Mouse (Mus musculus): ENCODE measurements around the gene Crtc3. TPM values are rescaled to one million over a fixed set of nuclear protein-coding genes. Genes with fewer than 3 reads are reported as not detected.

Gene Crtc3
- polyA plus RNA-seq (2014; fragmentation: Nextera tagmentation; extraction: Ambion mirVana) = 21.1 and 27.3 TPM in 2 replicates

DNA sequence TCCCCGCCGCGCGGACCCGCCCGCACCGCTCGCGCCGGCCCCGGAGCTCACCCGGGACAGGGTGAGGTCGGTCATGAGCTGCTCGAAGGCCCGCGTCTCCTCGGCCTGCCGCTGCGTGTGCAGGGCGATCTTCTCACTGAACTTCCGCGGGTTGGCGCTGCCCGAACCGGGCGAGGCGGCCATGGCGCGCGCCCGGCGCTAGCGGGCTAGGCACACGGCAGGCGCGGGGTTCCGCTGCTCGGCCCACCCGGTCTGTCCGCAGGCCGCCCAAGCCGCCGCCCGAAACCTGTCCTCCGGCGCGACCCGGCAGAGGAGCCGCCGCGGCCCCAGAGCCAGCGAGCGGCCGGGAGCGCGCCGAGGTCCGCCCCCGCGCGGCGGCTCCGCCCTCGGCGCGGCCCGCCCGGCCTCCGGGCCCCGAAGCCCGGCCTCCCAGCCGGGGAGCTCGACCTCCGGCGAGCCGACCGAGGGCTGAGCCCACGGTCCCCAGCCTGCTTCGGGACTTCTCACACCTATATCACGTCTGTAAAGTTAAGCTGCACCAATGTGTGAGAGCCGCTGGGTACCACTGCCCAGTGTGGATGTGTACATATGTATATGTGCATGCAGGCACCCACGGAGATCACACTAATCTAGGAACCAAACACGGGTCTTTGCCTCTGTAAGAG is at the start of gene Crtc3:
Crtc3 (minus strand) TSS at position 322 of the 665 bp plus-strand sequence.
- peak within 1 kb of the TSS; percentile 88 for H3K4me2 ChIP-seq (replicated peaks; ENCODE audit: low read depth, low read length)
- peak within 1 kb of the TSS; percentile 95 for H3K27ac ChIP-seq (ENCODE audit: low read depth, low read length)
- H3K4me1 ChIP-seq (ENCODE audit: control insufficient read depth, insufficient read depth, low read length) = peaks cover 7% of the 10 kb centered on the region
- peak; percentile 83 for ATAC-seq (ENCODE audit: low FRiP score, low TSS enrichment)
- no peaks in the 10 kb centered on the region for H3K9me3 ChIP-seq (ENCODE audit: control insufficient read depth, low read length)
- H3K36me3 ChIP-seq (ENCODE audit: control insufficient read depth, insufficient read depth, low read length) = no peaks in the 10 kb centered on the region
- peak within 1 kb of the TSS; percentile 84 for H3K4me3 ChIP-seq (ENCODE audit: low read length)
- peak within 1 kb of the TSS; percentile 95 for H3K9ac ChIP-seq (ENCODE audit: low read depth, low read length)
- H3K27me3 ChIP-seq (ENCODE audit: control insufficient read depth, insufficient read depth, low read length) = no peaks in the 10 kb centered on the region
- under 1% methylated on average over 71 of the region's 83 CpGs for WGBS

DNA sequence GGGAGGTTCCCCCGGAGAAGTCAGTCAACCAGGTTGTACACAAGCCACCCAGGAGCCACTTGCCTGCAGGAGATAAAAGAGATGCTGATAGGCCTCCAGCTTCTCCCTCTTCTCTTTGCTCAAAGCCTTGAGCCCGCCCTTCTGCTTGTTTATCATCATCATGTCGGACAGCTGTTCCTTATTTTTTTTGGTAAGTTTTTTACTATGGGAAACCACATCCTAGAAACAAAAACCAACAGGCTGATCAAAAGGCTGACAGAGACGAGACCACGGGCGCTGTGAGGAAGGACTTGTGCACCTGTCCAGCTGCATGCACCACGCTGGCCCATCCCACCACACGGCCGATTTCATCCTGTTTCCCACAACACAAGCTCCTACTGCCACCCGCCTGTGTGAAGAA is 47.5 kb upstream of the Crtc3 start:
- no peak overlapping the region for H3K4me3 ChIP-seq (ENCODE audit: low read length)
- no peaks in the 10 kb centered on the region for H3K27me3 ChIP-seq (ENCODE audit: control insufficient read depth, insufficient read depth, low read length)
- no peak for ATAC-seq (ENCODE audit: low FRiP score, low TSS enrichment)
- H3K36me3 ChIP-seq (ENCODE audit: control insufficient read depth, insufficient read depth, low read length) = peaks cover 93% of the 10 kb centered on the region
- H3K4me1 ChIP-seq (ENCODE audit: control insufficient read depth, insufficient read depth, low read length) = no peaks in the 10 kb centered on the region
- H3K4me2 ChIP-seq (replicated peaks; ENCODE audit: low read depth, low read length) = no peak overlapping the region
- H3K9me3 ChIP-seq (ENCODE audit: control insufficient read depth, low read length) = no peaks in the 10 kb centered on the region
- no peak overlapping the region for H3K9ac ChIP-seq (ENCODE audit: low read depth, low read length)
- WGBS = 80% methylated on average over 10 of the region's 10 CpGs
- H3K27ac ChIP-seq (ENCODE audit: low read depth, low read length) = no peak overlapping the region

DNA sequence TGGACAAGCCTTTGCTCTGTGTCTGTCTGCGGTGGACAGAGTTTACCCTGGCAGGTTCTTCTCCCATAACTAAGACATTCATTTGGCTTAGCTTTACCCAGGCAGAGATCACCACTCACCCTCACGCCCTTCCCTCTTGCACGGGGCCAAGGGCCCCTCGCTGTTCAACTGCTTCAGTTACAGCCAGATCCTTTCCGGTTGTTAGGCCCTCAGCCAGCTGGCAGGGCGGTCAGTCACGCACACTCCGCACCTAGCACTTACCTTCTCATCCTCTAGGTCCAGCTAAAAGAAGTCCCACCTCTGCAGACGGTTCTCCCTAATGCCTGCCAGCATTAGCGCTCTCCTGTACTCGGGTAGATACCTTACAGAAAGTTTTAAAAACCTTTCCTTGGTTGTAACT is 44.3 kb upstream of the Crtc3 start:
- ATAC-seq (ENCODE audit: low FRiP score, low TSS enrichment) = no peak
- Histone ChIP-seq H3K36me3 (ENCODE audit: control insufficient read depth, insufficient read depth, low read length) (peaks cover 83% of the 10 kb centered on the region), H3K27me3 (ENCODE audit: control insufficient read depth, insufficient read depth, low read length) (no peaks in the 10 kb centered on the region), H3K9me3 (ENCODE audit: control insufficient read depth, low read length) (no peaks in the 10 kb centered on the region), H3K4me3 (ENCODE audit: low read length) (no peak overlapping the region), H3K4me1 (ENCODE audit: control insufficient read depth, insufficient read depth, low read length) (no peaks in the 10 kb centered on the region), H3K4me2 (replicated peaks; ENCODE audit: low read depth, low read length) (no peak overlapping the region), H3K9ac (ENCODE audit: low read depth, low read length) (no peak overlapping the region), H3K27ac (ENCODE audit: low read depth, low read length) (no peak overlapping the region)
- WGBS = 72% methylated on average over 11 of the region's 11 CpGs

DNA sequence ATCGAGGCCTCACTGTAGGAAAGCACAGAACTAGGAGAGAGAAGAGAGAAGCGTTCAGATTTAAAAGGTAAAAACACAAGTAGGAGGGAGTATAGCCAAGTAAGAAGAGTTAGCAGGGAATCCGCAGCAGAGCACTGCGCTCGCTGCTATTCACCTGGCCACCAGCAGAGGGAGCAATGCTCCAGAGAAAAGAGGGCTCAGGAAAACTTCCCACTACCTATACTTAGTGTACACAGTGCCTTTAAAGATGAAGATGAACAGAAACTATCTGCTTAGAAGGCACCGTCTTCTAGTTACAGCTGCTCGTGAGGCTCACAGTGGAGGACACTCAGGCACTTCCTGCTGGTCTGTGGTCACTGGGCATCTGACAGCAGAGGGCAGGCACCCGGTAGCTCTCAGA is 41.0 kb upstream of the Crtc3 start:
- H3K9ac ChIP-seq (ENCODE audit: low read depth, low read length) = no peak overlapping the region
- H3K36me3 ChIP-seq (ENCODE audit: control insufficient read depth, insufficient read depth, low read length) = peaks cover 86% of the 10 kb centered on the region
- 0 out of 2 replicates have a peak, but pooled peaks have one; percentile 36 for ATAC-seq (ENCODE audit: low FRiP score, low TSS enrichment)
- H3K27ac ChIP-seq (ENCODE audit: low read depth, low read length) = no peak overlapping the region
- H3K9me3 ChIP-seq (ENCODE audit: control insufficient read depth, low read length) = no peaks in the 10 kb centered on the region
- H3K27me3 ChIP-seq (ENCODE audit: control insufficient read depth, insufficient read depth, low read length) = no peaks in the 10 kb centered on the region
- no peak overlapping the region for H3K4me2 ChIP-seq (replicated peaks; ENCODE audit: low read depth, low read length)
- no peaks in the 10 kb centered on the region for H3K4me1 ChIP-seq (ENCODE audit: control insufficient read depth, insufficient read depth, low read length)
- H3K4me3 ChIP-seq (ENCODE audit: low read length) = no peak overlapping the region
- WGBS = 31% methylated on average over 8 of the region's 8 CpGs

DNA sequence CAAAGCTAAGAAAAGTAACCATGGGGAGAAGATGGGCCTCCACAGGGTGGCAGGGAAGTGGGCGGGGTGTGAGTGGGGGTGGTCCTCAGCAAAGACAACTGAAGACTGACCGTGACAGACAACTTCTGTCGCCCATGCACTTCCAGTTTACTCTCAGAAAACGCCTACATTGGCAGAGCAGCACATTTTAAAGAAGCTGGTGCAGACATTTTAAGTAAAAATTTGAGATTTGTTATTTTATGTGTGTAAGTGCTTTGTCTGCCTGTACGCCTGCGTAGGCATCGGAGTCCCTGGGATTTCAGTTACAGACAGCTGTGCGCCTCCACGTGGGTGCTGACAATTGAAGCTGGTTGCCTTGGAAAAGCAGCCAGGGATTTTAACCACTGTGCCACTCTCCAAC is 32.4 kb upstream of the Crtc3 start:
- ATAC-seq (ENCODE audit: low FRiP score, low TSS enrichment) = no peak
- Histone ChIP-seq H3K4me1 (ENCODE audit: control insufficient read depth, insufficient read depth, low read length) (no peaks in the 10 kb centered on the region), H3K27ac (ENCODE audit: low read depth, low read length) (no peak overlapping the region), H3K4me3 (ENCODE audit: low read length) (no peak overlapping the region), H3K4me2 (replicated peaks; ENCODE audit: low read depth, low read length) (no peak overlapping the region), H3K9ac (ENCODE audit: low read depth, low read length) (no peak overlapping the region), H3K9me3 (ENCODE audit: control insufficient read depth, low read length) (no peaks in the 10 kb centered on the region), H3K27me3 (ENCODE audit: control insufficient read depth, insufficient read depth, low read length) (no peaks in the 10 kb centered on the region), H3K36me3 (ENCODE audit: control insufficient read depth, insufficient read depth, low read length) (peaks cover 92% of the 10 kb centered on the region)
- 41% methylated on average over 9 of the region's 9 CpGs for WGBS

DNA sequence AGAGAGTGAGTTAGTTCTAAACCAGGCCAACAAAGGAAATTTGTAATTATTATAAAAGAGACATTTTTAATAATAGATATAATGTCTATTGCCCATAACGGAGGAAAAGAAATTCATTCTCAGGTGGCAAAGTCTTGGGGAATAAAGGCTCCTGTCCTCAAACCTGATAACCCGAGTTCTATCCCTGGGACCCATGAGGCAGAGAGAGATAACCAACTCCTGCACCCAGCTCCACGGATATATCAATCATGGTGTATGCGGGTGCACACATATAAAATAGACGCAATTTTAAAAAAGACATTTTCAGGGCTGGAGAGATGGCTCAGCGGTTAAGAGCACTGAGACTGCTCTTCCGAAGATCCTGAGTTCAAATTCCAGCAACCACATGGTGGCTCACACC is 30.9 kb upstream of the Crtc3 start:
- no peak for ATAC-seq (ENCODE audit: low FRiP score, low TSS enrichment)
- H3K9ac ChIP-seq (ENCODE audit: low read depth, low read length) = no peak overlapping the region
- H3K27ac ChIP-seq (ENCODE audit: low read depth, low read length) = no peak overlapping the region
- H3K9me3 ChIP-seq (ENCODE audit: control insufficient read depth, low read length) = no peaks in the 10 kb centered on the region
- 97% methylated on average over 7 of the region's 7 CpGs for WGBS
- no peaks in the 10 kb centered on the region for H3K27me3 ChIP-seq (ENCODE audit: control insufficient read depth, insufficient read depth, low read length)
- no peak overlapping the region for H3K4me2 ChIP-seq (replicated peaks; ENCODE audit: low read depth, low read length)
- H3K4me1 ChIP-seq (ENCODE audit: control insufficient read depth, insufficient read depth, low read length) = no peaks in the 10 kb centered on the region
- peaks cover 90% of the 10 kb centered on the region for H3K36me3 ChIP-seq (ENCODE audit: control insufficient read depth, insufficient read depth, low read length)
- H3K4me3 ChIP-seq (ENCODE audit: low read length) = no peak overlapping the region

DNA sequence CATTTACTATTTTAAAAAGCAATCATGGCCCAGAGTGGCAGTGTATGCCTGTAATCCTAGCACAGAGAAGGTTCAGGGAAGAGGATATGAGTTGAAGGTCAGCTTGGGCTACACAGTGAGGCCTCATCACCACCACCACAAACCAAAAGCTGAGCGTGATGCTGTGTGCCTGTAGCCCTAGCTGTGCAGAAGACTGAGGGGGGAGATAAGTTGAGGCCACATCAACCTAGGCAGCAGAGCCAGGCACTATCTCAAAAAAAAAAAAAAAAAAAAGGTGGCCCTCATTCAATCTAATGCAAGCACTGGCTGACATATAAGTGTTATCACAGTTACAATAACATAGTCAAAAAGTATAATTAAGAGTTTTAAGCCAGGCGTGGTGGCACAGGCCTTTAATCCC is 30.4 kb upstream of the Crtc3 start:
- H3K4me1 ChIP-seq (ENCODE audit: control insufficient read depth, insufficient read depth, low read length) = no peaks in the 10 kb centered on the region
- 91% methylated on average over 2 of the region's 2 CpGs for WGBS
- ATAC-seq (ENCODE audit: low FRiP score, low TSS enrichment) = no peak
- no peak overlapping the region for H3K9ac ChIP-seq (ENCODE audit: low read depth, low read length)
- H3K4me3 ChIP-seq (ENCODE audit: low read length) = no peak overlapping the region
- no peak overlapping the region for H3K4me2 ChIP-seq (replicated peaks; ENCODE audit: low read depth, low read length)
- H3K27ac ChIP-seq (ENCODE audit: low read depth, low read length) = no peak overlapping the region
- no peaks in the 10 kb centered on the region for H3K9me3 ChIP-seq (ENCODE audit: control insufficient read depth, low read length)
- peaks cover 87% of the 10 kb centered on the region for H3K36me3 ChIP-seq (ENCODE audit: control insufficient read depth, insufficient read depth, low read length)
- H3K27me3 ChIP-seq (ENCODE audit: control insufficient read depth, insufficient read depth, low read length) = no peaks in the 10 kb centered on the region

DNA sequence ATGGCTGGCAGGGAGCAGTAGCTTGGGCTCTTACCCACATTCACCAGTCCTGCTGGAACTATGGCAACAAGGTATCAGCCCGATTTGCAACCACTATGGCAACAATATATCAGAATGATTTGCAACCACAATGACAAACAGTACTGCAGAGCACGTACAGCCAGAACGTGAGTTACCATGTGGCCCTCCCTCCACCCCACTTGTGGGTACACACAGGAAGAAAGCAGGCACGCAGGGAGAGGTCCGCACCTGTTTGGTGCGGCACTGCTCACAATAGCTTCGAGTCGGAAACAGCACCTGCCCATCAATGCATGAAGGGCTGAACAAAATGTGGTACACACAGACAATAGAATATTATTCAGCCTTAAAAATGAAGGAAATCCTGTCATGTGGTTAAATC is 29.8 kb upstream of the Crtc3 start:
- Histone ChIP-seq H3K4me3 (ENCODE audit: low read length) (no peak overlapping the region), H3K9ac (ENCODE audit: low read depth, low read length) (no peak overlapping the region), H3K4me1 (ENCODE audit: control insufficient read depth, insufficient read depth, low read length) (no peaks in the 10 kb centered on the region), H3K27ac (ENCODE audit: low read depth, low read length) (no peak overlapping the region), H3K27me3 (ENCODE audit: control insufficient read depth, insufficient read depth, low read length) (no peaks in the 10 kb centered on the region), H3K36me3 (ENCODE audit: control insufficient read depth, insufficient read depth, low read length) (peaks cover 87% of the 10 kb centered on the region), H3K9me3 (ENCODE audit: control insufficient read depth, low read length) (no peaks in the 10 kb centered on the region), H3K4me2 (replicated peaks; ENCODE audit: low read depth, low read length) (no peak overlapping the region)
- 81% methylated on average over 8 of the region's 8 CpGs for WGBS
- ATAC-seq (ENCODE audit: low FRiP score, low TSS enrichment) = no peak

DNA sequence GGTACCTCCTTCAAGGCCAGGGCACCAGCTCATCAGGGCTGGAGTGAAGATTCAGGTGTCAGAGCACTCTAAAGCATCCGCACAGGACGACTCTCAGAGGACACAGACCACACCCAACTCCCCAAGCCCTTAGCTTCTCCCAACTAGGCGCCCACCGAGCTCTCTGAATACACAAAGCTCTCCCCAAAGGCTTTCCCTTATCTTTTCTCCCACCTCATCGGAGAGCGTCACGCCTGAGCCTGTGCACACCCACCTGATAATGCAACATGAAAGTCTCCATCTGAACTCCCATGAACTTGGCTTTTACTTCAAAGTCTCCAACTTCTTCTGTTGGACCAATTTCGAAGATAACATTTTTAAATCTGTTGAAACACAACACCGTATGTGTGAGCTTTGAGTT is 28.1 kb upstream of the Crtc3 start:
- Histone ChIP-seq H3K9me3 (ENCODE audit: control insufficient read depth, low read length) (no peaks in the 10 kb centered on the region), H3K9ac (ENCODE audit: low read depth, low read length) (no peak overlapping the region), H3K36me3 (ENCODE audit: control insufficient read depth, insufficient read depth, low read length) (peaks cover 82% of the 10 kb centered on the region), H3K4me2 (replicated peaks; ENCODE audit: low read depth, low read length) (no peak overlapping the region), H3K27ac (ENCODE audit: low read depth, low read length) (no peak overlapping the region), H3K4me3 (ENCODE audit: low read length) (no peak overlapping the region), H3K27me3 (ENCODE audit: control insufficient read depth, insufficient read depth, low read length) (no peaks in the 10 kb centered on the region), H3K4me1 (ENCODE audit: control insufficient read depth, insufficient read depth, low read length) (no peaks in the 10 kb centered on the region)
- 79% methylated on average over 9 of the region's 9 CpGs for WGBS
- ATAC-seq (ENCODE audit: low FRiP score, low TSS enrichment) = no peak
